Mouse (Mus musculus) testis, adult 2 months (tissue): ENCODE measurements around the gene Olfr68.
"Not testable (repeated sequence)": the region's sequence is repeated elsewhere in the genome, so short reads cannot be mapped to it uniquely, and the experiment has no call there.

Source experiments
- CTCF ChIP-seq: fragments of 200-500 bp; IDR thresholded peaks from 2 replicates; pipeline ENCODE4 v1.5.1; 2012; ENCODE audit warnings: low read depth, mild to moderate bottlenecking, inconsistent platforms, low read length, moderate library complexity; ENCODE audit not compliant: control insufficient read depth, insufficient read depth, insufficient replicate concordance
- POLR2A ChIP-seq: fragments of 200-500 bp; IDR thresholded peaks from 2 replicates; pipeline ENCODE4 v1.6.1; 2012; ENCODE audit warnings: low read depth, mild to moderate bottlenecking, inconsistent platforms, low read length, moderate library complexity; ENCODE audit not compliant: control insufficient read depth

- not testable (repeated sequence) for TF ChIP-seq CTCF, POLR2A
Measured at GRCm38 (mm10) chr7:103777652-103778051, 1.8 kb downstream of the Olfr68 start.
